ENCODE assay signal across 20 mouse cellular contexts in genomic region chr17:31671698-31672097, GRCm38 (mm10). TPM values are rescaled to one million over a fixed set of nuclear protein-coding genes. Genes with fewer than 3 reads are reported as not detected.
"Had no signal": no experiment of that assay in that cellular context is flagged by ENCODE, and none has a peak within 500 bp of the region (broad histone marks: within the 10 kb centered on the region; RNA-seq: fewer than 3 reads in every experiment).

No protein-coding gene starts in this region.

- ATAC-seq: hindbrain, embryonic 16.5 days; intestine, embryonic 15.5 days; midbrain, embryonic 16.5 days had no signal

- H3K9me3 ChIP-seq: intestine, embryonic 15.5 days; limb, embryonic 10.5 days; limb, embryonic 13.5 days; liver, embryonic 13.5 days; midbrain, embryonic 12.5 days; neural tube, embryonic 13.5 days; stomach, embryonic 15.5 days had no signal

- H3K4me3 ChIP-seq: intestine, embryonic 15.5 days; layer of hippocampus, adult 2 months; limb, embryonic 10.5 days; limb, embryonic 13.5 days; liver, embryonic 13.5 days; midbrain, embryonic 12.5 days; myocyte; neural tube, embryonic 13.5 days; stomach, embryonic 15.5 days had no signal

- H3K9ac ChIP-seq: intestine, embryonic 15.5 days; limb, embryonic 13.5 days; liver, embryonic 13.5 days; midbrain, embryonic 12.5 days; neural tube, embryonic 13.5 days; stomach, embryonic 15.5 days had no signal

- H3K27ac ChIP-seq: intestine, embryonic 15.5 days; layer of hippocampus, adult 2 months; limb, embryonic 10.5 days; limb, embryonic 13.5 days; liver, embryonic 13.5 days; midbrain, embryonic 12.5 days; neural tube, embryonic 13.5 days; stomach, embryonic 15.5 days had no signal

- H3K36me3 ChIP-seq: intestine, embryonic 15.5 days; limb, embryonic 10.5 days; limb, embryonic 13.5 days; liver, embryonic 13.5 days; midbrain, embryonic 12.5 days; neural tube, embryonic 13.5 days; stomach, embryonic 15.5 days had no signal

- H3K27me3 ChIP-seq: intestine, embryonic 15.5 days; limb, embryonic 13.5 days; midbrain, embryonic 12.5 days; neural tube, embryonic 13.5 days; stomach, embryonic 15.5 days had no signal

- DNase-seq: kidney, postnatal 10 days; layer of hippocampus, adult 9-11 months; liver, embryonic 13.5 days; lung, adult 2 months; lung, postnatal 14 days; lung, postnatal 4 days; retina, postnatal 1 day; right cerebral cortex, postnatal 25 days; spleen, adult 18-20 months; thymus, postnatal 25 days had no signal

- H3K4me1 ChIP-seq: intestine, embryonic 15.5 days; limb, embryonic 13.5 days; liver, embryonic 13.5 days; stomach, embryonic 15.5 days had no signal

- H3K4me2 ChIP-seq: intestine, embryonic 15.5 days; limb, embryonic 13.5 days; liver, embryonic 13.5 days; midbrain, embryonic 12.5 days; neural tube, embryonic 13.5 days; stomach, embryonic 15.5 days had no signal

RNA-seq across cellular contexts. Expression of gene Cryaa, which starts 5.9 kb away (rescaled TPM):
- polyA plus RNA-seq: limb, embryonic 10.5 days; limb, embryonic 13.5 days; liver, embryonic 13.5 days; midbrain, embryonic 12.5 days; myocyte; neural tube, embryonic 13.5 days had no signal
